Comparison of ENCODE assay signal across 16 mouse cellular contexts in genomic region chr6:139718416-139718984, GRCm38 (mm10).
"Had no signal": no experiment of that assay in that cellular context is flagged by ENCODE, and none has a peak within 500 bp of the region (broad histone marks: within the 10 kb centered on the region; RNA-seq: fewer than 3 reads in every experiment).

No protein-coding gene starts in this region.

- H3K36me3 ChIP-seq: liver, embryonic 13.5 days; midbrain, embryonic 15.5 days; neural tube, embryonic 13.5 days; stomach, embryonic 15.5 days had no signal

- H3K27ac ChIP-seq: kidney, postnatal 0 days; left cerebral cortex, adult 2 months; liver, embryonic 13.5 days; midbrain, embryonic 15.5 days; neural tube, embryonic 13.5 days; stomach, embryonic 15.5 days had no signal

- ATAC-seq: midbrain, embryonic 15.5 days had no signal

- H3K4me2 ChIP-seq: liver, embryonic 13.5 days; midbrain, embryonic 11.5 days; midbrain, embryonic 15.5 days; neural tube, embryonic 13.5 days; stomach, embryonic 15.5 days had no signal

- H3K9ac ChIP-seq: liver, embryonic 13.5 days; midbrain, embryonic 15.5 days; neural tube, embryonic 13.5 days; stomach, embryonic 15.5 days had no signal

- H3K4me3 ChIP-seq: left cerebral cortex, adult 2 months; liver, embryonic 13.5 days; midbrain, embryonic 15.5 days; myocyte; neural tube, embryonic 13.5 days; stomach, embryonic 15.5 days had no signal

- H3K9me3 ChIP-seq: midbrain, embryonic 15.5 days; neural tube, embryonic 13.5 days; stomach, embryonic 15.5 days had no signal

- H3K4me1 ChIP-seq: liver, embryonic 13.5 days; midbrain, embryonic 15.5 days; neural tube, embryonic 13.5 days; stomach, embryonic 15.5 days had no signal

- DNase-seq: kidney, postnatal 36 days; layer of hippocampus, postnatal 36 days; liver, embryonic 13.5 days; lung, adult 2 months; lung, postnatal 14 days; lung, postnatal 4 days; right cerebral cortex, postnatal 25 days; spleen, adult 18-20 months; thymus, postnatal 25 days had no signal

- H3K27me3 ChIP-seq: liver, embryonic 13.5 days; midbrain, embryonic 15.5 days; neural tube, embryonic 13.5 days; stomach, embryonic 15.5 days had no signal
